Mouse (Mus musculus): ENCODE measurements around the gene Cbarp. TPM values are rescaled to one million over a fixed set of nuclear protein-coding genes. Genes with fewer than 3 reads are reported as not detected.

Cbarp gene
- total and polyA plus RNA-seq, 3 experiments: 0.19 to 2.4 (median 2.3) TPM

- Histone ChIP-seq H3K4me2 (ENCODE audit: insufficient read depth, low read depth, poor library complexity, severe bottlenecking) (no peak overlapping the region), H3K27me3 (replicated peaks) (no peaks in the 10 kb centered on the region), H3K27ac (ENCODE audit: insufficient read depth, low read depth) (no peak overlapping the region), H3K79me2 (replicated peaks; ENCODE audit: control insufficient read depth, extremely low read depth, insufficient read depth, poor library complexity, severe bottlenecking) (peaks cover 25% of the 10 kb centered on the region), H3K4me3 (replicated peaks in 1 of 3; ENCODE audit: low read depth in 2 of 3, low read length in 2 of 3, poor library complexity in 1 of 3) (no peak overlapping the region), H3K36me3 (replicated peaks in 1 of 2; ENCODE audit: control insufficient read depth in 1 of 2, insufficient read depth in 1 of 2, low read length in 1 of 2) (peaks cover 13 to 82% of the 10 kb centered on the region in 2 experiments), H3K4me1 (ENCODE audit: control insufficient read depth in 1 of 2, insufficient read depth in 2 of 2) (peaks cover 15 to 43% of the 10 kb centered on the region in 2 experiments), H3K9ac (ENCODE audit: insufficient read depth, low read depth) (no peak overlapping the region), H3K9me3 (replicated peaks; ENCODE audit: low read length) (no peaks in the 10 kb centered on the region)
- TF ChIP-seq ZNF384 (IDR thresholded peaks at IDR 0.05; ENCODE audit: low read depth, low read length) (no peak), JUN (IDR thresholded peaks at IDR 0.05; ENCODE audit: insufficient read depth, low read depth, low read length) (no peak), JUND (conservative IDR thresholded peaks at IDR 0.05; ENCODE audit: low read depth, low read length) (no peak), SMC3 (IDR thresholded peaks at IDR 0.05; ENCODE audit: low read depth, low read length) (no peak), ETS1 (conservative IDR thresholded peaks at IDR 0.05; ENCODE audit: low read depth, low read length) (no peak), CHD1 (IDR thresholded peaks at IDR 0.05; ENCODE audit: low read depth, low read length) (no peak), ELF1 (IDR thresholded peaks at IDR 0.05; ENCODE audit: low read depth, low read length) (no peak), CHD2 (IDR thresholded peaks at IDR 0.05; ENCODE audit: low read length) (no peak), SIN3A (IDR thresholded peaks at IDR 0.05; ENCODE audit: low read length) (no peak), CTCF (conservative IDR thresholded peaks at IDR 0.05 in 1 of 2, IDR thresholded peaks at IDR 0.05 in 1 of 2; ENCODE audit: low read depth in 2 of 2, low read length in 2 of 2) (no peak), MYC (IDR thresholded peaks at IDR 0.05; ENCODE audit: low read depth, low read length) (no peak), USF1 (IDR thresholded peaks at IDR 0.05; ENCODE audit: low read depth, low read length) (no peak), EP300 (IDR thresholded peaks at IDR 0.05; ENCODE audit: low read length) (no peak), ZKSCAN1 (IDR thresholded peaks at IDR 0.05; ENCODE audit: borderline replicate concordance, low read depth, low read length) (no peak), E2F4 (IDR thresholded peaks at IDR 0.05; ENCODE audit: insufficient replicate concordance, low read depth, low read length) (no peak), KAT2A (IDR thresholded peaks at IDR 0.05; ENCODE audit: insufficient replicate concordance, low read length) (no peak), TBP (conservative IDR thresholded peaks at IDR 0.05; ENCODE audit: low read depth, low read length) (no peak)
- no peak for DNase-seq (ENCODE audit: extremely low read depth)
- in situ Hi-C loops (cut with MboI; ENCODE audit: low pct_ligation_motif_present, low pct_unique_long_range_greater_than_20kb, low sequenced_read_pairs) (no loop called here), dilution Hi-C loops (cut with MboI; ENCODE audit: extremely low pct_ligation_motif_present, extremely low pct_unique_long_range_greater_than_20kb, low sequenced_read_pairs) (no loop called here)
Observed at GRCm38 (mm10) chr10:80095547-80095946, 45.1 kb downstream of the Cbarp start.

- in situ Hi-C loops (cut with MboI; ENCODE audit: low pct_ligation_motif_present, low pct_unique_long_range_greater_than_20kb, low sequenced_read_pairs) (no loop called here), dilution Hi-C loops (cut with MboI; ENCODE audit: extremely low pct_ligation_motif_present, extremely low pct_unique_long_range_greater_than_20kb, low sequenced_read_pairs) (no loop called here)
- Histone ChIP-seq H3K4me3 (replicated peaks in 1 of 3; ENCODE audit: low read depth in 2 of 3, low read length in 2 of 3, poor library complexity in 1 of 3) (no peak overlapping the region), H3K27me3 (replicated peaks) (no peaks in the 10 kb centered on the region), H3K9ac (ENCODE audit: insufficient read depth, low read depth) (no peak overlapping the region), H3K36me3 (replicated peaks in 1 of 2; ENCODE audit: control insufficient read depth in 1 of 2, insufficient read depth in 1 of 2, low read length in 1 of 2) (peaks cover 13 to 82% of the 10 kb centered on the region in 2 experiments), H3K4me1 (ENCODE audit: control insufficient read depth in 1 of 2, insufficient read depth in 2 of 2) (peaks cover 9 to 35% of the 10 kb centered on the region in 2 experiments), H3K4me2 (ENCODE audit: insufficient read depth, low read depth, poor library complexity, severe bottlenecking) (no peak overlapping the region), H3K79me2 (replicated peaks; ENCODE audit: control insufficient read depth, extremely low read depth, insufficient read depth, poor library complexity, severe bottlenecking) (peaks cover 16% of the 10 kb centered on the region; the same call in 1 of the 2 replicates), H3K9me3 (replicated peaks; ENCODE audit: low read length) (no peaks in the 10 kb centered on the region), H3K27ac (ENCODE audit: insufficient read depth, low read depth) (no peak overlapping the region)
- no peak for TF ChIP-seq UBTF (IDR thresholded peaks at IDR 0.05; ENCODE audit: low read depth, low read length)
- TF ChIP-seq NELFE (IDR thresholded peaks at IDR 0.05; ENCODE audit: low read depth, low read length): no peak
- TF ChIP-seq SMC3 (IDR thresholded peaks at IDR 0.05; ENCODE audit: low read depth, low read length): no peak
- no peak for DNase-seq (ENCODE audit: extremely low read depth)
Observed at GRCm38 (mm10) chr10:80094684-80095083, 46.0 kb downstream of the Cbarp start.
